Mouse (Mus musculus) lung, adult 2 months (tissue): ENCODE results near the gene Fbxl17. TPM values are rescaled to one million over a fixed set of nuclear protein-coding genes. Genes with fewer than 3 reads are reported as not detected.

Experiments used
- DNase-seq: peaks from one replicate; pipeline ENCODE4 v3.0.0; 2022
- H3K4me1 ChIP-seq: fragments of 200-500 bp; 2 replicates; pipeline ENCODE4 v1.6.1; 2011; ENCODE audit warnings: low read length; ENCODE audit not compliant: control insufficient read depth, insufficient read depth
- H3K4me3 ChIP-seq: fragments of 200-500 bp; replicated peaks from 2 replicates; pipeline ENCODE3; 2011; ENCODE audit warnings: low read depth, mild to moderate bottlenecking, control low read depth, low read length; ENCODE audit errors: extremely low read depth
- CTCF ChIP-seq: fragments of 200-500 bp; IDR thresholded peaks from 2 replicates; pipeline ENCODE4 v1.5.1; 2011; ENCODE audit warnings: mild to moderate bottlenecking, low read length, control low read depth; ENCODE audit not compliant: insufficient read depth
- POLR2A ChIP-seq: fragments of 200-500 bp; IDR thresholded peaks from 2 replicates; pipeline ENCODE4 v1.6.1; 2011; ENCODE audit warnings: low read depth, mild to moderate bottlenecking, control low read depth, low read length, borderline replicate concordance; ENCODE audit errors: extremely low read depth
- WGBS: fragments of 180-500 bp; shearing (Covaris S2); methylation state at CpG from one replicate; pipeline ENCODE4 v1.1.7; 2018; 5-methylcytosine and 5-hydroxymethylcytosine counted together
- polyA plus RNA-seq: library from polyadenylated mRNA; depleted of rRNA; stranded (reverse); fragments of >200 nt; gene quantifications from 2 replicates; pipeline ENCODE4 v1.2.3, GENCODE M21; 2012

Gene Fbxl17
- polyA plus RNA-seq, 1 experiment: 7.5 TPM

GRCm38 (mm10) chr17:63321290-63321689 is 178.5 kb downstream of the Fbxl17 start:
- WGBS: 25% methylated on average over 5 of the region's 5 CpGs

GRCm38 (mm10) chr17:63317518-63317917 is 182.3 kb downstream of the Fbxl17 start:
- peaks cover 5% of the 10 kb centered on the region; the same call in 1 of the 2 replicates for H3K4me1 ChIP-seq
- 45% methylated on average over 7 of the region's 7 CpGs for WGBS
- no peak for DNase-seq
- TF ChIP-seq POLR2A (no peak), CTCF (no peak)
- no peak overlapping the region for H3K4me3 ChIP-seq

More at GRCm38 (mm10) chr17:63321290-63321689, 178.5 kb downstream of the Fbxl17 start:
- Histone ChIP-seq H3K4me1 (no peaks in the 10 kb centered on the region), H3K4me3 (no peak overlapping the region)
- TF ChIP-seq CTCF (no peak), POLR2A (no peak)
- no peak for DNase-seq

- TF ChIP-seq POLR2A (no peak), CTCF (no peak)
- 61% methylated on average over 12 of the region's 12 CpGs for WGBS
- peaks cover 5% of the 10 kb centered on the region; the same call in 1 of the 2 replicates for H3K4me1 ChIP-seq
- DNase-seq: no peak
- H3K4me3 ChIP-seq: no peak overlapping the region
Measured at GRCm38 (mm10) chr17:63315646-63316480, 184.0 kb downstream of the Fbxl17 start.

- DNase-seq: no peak
- 95% methylated on average over 3 of the region's 3 CpGs for WGBS
- H3K4me3 ChIP-seq: no peak overlapping the region
- no peak for TF ChIP-seq CTCF
- no peak for TF ChIP-seq POLR2A
- H3K4me1 ChIP-seq: peaks cover 5% of the 10 kb centered on the region; the same call in 1 of the 2 replicates
Measured at GRCm38 (mm10) chr17:63312804-63313203, 187.0 kb downstream of the Fbxl17 start.

- DNase-seq: no peak
- TF ChIP-seq POLR2A (no peak), CTCF (no peak)
- peaks cover 5% of the 10 kb centered on the region; the same call in 1 of the 2 replicates for H3K4me1 ChIP-seq
- WGBS: 85% methylated on average over 10 of the region's 10 CpGs
- H3K4me3 ChIP-seq: no peak overlapping the region
Measured at GRCm38 (mm10) chr17:63312330-63312729, 187.5 kb downstream of the Fbxl17 start.

GRCm38 (mm10) chr17:63311613-63312012 is 188.2 kb downstream of the Fbxl17 start:
- TF ChIP-seq CTCF (no peak), POLR2A (no peak)
- H3K4me3 ChIP-seq: no peak overlapping the region
- no peak for DNase-seq
- peaks cover 5% of the 10 kb centered on the region; the same call in 1 of the 2 replicates for H3K4me1 ChIP-seq
- WGBS: 69% methylated on average over 3 of the region's 3 CpGs

- TF ChIP-seq POLR2A: no peak
- no peak for TF ChIP-seq CTCF
- H3K4me3 ChIP-seq: no peak overlapping the region
- DNase-seq: no peak
- WGBS: 82% methylated on average over 3 of the region's 3 CpGs
- no peaks in the 10 kb centered on the region for H3K4me1 ChIP-seq
Measured at GRCm38 (mm10) chr17:63310021-63310420, 189.8 kb downstream of the Fbxl17 start.

GRCm38 (mm10) chr17:63303862-63304261 is 196.0 kb downstream of the Fbxl17 start:
- Histone ChIP-seq H3K4me3 (no peak overlapping the region), H3K4me1 (peaks cover 5% of the 10 kb centered on the region)
- WGBS: 64% methylated on average over 4 of the region's 4 CpGs
- TF ChIP-seq POLR2A: no peak
- DNase-seq: no peak

GRCm38 (mm10) chr17:63301822-63302393 is 197.9 kb downstream of the Fbxl17 start:
- Histone ChIP-seq H3K4me1 (peaks cover 5% of the 10 kb centered on the region), H3K4me3 (no peak overlapping the region)
- 90% methylated on average over 12 of the region's 12 CpGs for WGBS
- no peak for TF ChIP-seq POLR2A
- no peak for TF ChIP-seq CTCF
- DNase-seq: no peak

- Histone ChIP-seq H3K4me3 (no peak overlapping the region), H3K4me1 (no peaks in the 10 kb centered on the region)
- 30% methylated on average over 2 of the region's 2 CpGs for WGBS
- no peak for TF ChIP-seq CTCF
- TF ChIP-seq POLR2A: no peak
- DNase-seq: no peak
Measured at GRCm38 (mm10) chr17:63295471-63295870, 204.3 kb downstream of the Fbxl17 start.
